Comparison of ENCODE assay signal across 38 mouse cellular contexts in the genomic region with DNA sequence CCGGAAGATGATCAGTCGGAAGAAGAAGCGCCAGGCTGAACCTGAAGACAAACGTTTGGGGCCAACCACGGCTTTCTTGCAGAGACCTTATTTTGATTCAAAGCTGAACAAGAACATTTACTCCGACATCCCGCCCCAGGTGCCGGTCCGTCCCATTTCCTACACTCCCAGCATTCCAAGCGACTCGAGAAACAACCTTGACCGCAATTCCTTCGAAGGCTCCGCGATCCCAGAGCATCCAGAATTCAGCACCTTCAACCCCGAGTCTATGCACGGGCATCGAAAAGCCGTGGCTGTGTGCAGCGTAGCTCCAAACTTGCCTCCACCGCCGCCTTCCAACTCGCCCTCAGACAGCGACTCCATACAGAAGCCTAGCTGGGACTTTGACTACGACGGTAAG. TPM values are rescaled to one million over a fixed set of nuclear protein-coding genes. Genes with fewer than 3 reads are reported as not detected.
"Had no signal": no experiment of that assay in that cellular context is flagged by ENCODE, and none has a peak within 500 bp of the region (broad histone marks: within the 10 kb centered on the region; RNA-seq: fewer than 3 reads in every experiment).

No protein-coding gene starts in this region.

- H3K4me2 ChIP-seq: heart, embryonic 11.5 days; hindbrain, embryonic 12.5 days; hindbrain, embryonic 15.5 days; kidney, embryonic 15.5 days; limb, embryonic 12.5 days; liver, embryonic 11.5 days; liver, embryonic 13.5 days; liver, embryonic 15.5 days had no signal

- H3K9me3 ChIP-seq: hindbrain, embryonic 10.5 days; hindbrain, embryonic 12.5 days; hindbrain, embryonic 15.5 days; limb, embryonic 10.5 days; limb, embryonic 12.5 days had no signal

- H3K9ac ChIP-seq: hindbrain, embryonic 12.5 days; hindbrain, embryonic 15.5 days; kidney, embryonic 15.5 days; limb, embryonic 12.5 days; liver, embryonic 13.5 days; liver, embryonic 15.5 days; liver, postnatal 0 days had no signal

- ATAC-seq: hindbrain, postnatal 0 days; intestine, embryonic 16.5 days; liver, postnatal 0 days had no signal

- DNase-seq: gastrocnemius, adult 2 months; gastrocnemius, postnatal 10 days; gastrocnemius, postnatal 25 days; heart, adult 2 months; heart, postnatal 10 days; heart, postnatal 4 days; kidney, adult 11 months; kidney, adult 2 months; kidney, adult 9 months; kidney, postnatal 14 days; kidney, postnatal 36 days; layer of hippocampus, adult 9-11 months; liver; liver, embryonic 13.5 days; liver, postnatal 0 days had no signal

- H3K4me3 ChIP-seq: gastrocnemius, adult 2 months; heart, adult 2 months; hindbrain, embryonic 10.5 days; hindbrain, embryonic 12.5 days; hindbrain, embryonic 15.5 days; kidney, embryonic 15.5 days; limb, embryonic 10.5 days; limb, embryonic 12.5 days; liver, embryonic 13.5 days; liver, embryonic 15.5 days had no signal

- H3K27me3 ChIP-seq: hindbrain, embryonic 12.5 days; hindbrain, embryonic 15.5 days; kidney, embryonic 15.5 days; limb, embryonic 12.5 days; liver, embryonic 13.5 days; liver, embryonic 15.5 days had no signal

- H3K27ac ChIP-seq: gastrocnemius, adult 2 months; heart, adult 2 months; hindbrain, embryonic 10.5 days; hindbrain, embryonic 12.5 days; hindbrain, embryonic 15.5 days; hindbrain, postnatal 0 days; kidney, embryonic 15.5 days; kidney, postnatal 0 days; limb, embryonic 10.5 days; limb, embryonic 12.5 days; liver, embryonic 13.5 days; liver, embryonic 15.5 days had no signal

- H3K4me1 ChIP-seq: hindbrain, embryonic 10.5 days; hindbrain, embryonic 12.5 days; hindbrain, embryonic 15.5 days; kidney, embryonic 15.5 days; limb, embryonic 10.5 days; limb, embryonic 12.5 days; liver, embryonic 13.5 days; liver, embryonic 15.5 days had no signal

RNA-seq across cellular contexts. Expression of gene Mtnr1a, which starts 24.8 kb away (rescaled TPM):
- total RNA-seq: gastrocnemius, adult 2 months; gastrocnemius, postnatal 10 days; gastrocnemius, postnatal 25 days; gastrocnemius, postnatal 4 days; granulocyte monocyte progenitor cell, adult 5-6 weeks; heart, adult 2 months; heart, postnatal 10 days; heart, postnatal 25 days; heart, postnatal 4 days; layer of hippocampus, adult 18-20 months; layer of hippocampus, adult 8-10 months; layer of hippocampus, postnatal 25 days; left cerebral cortex, adult 8-10 months; left cerebral cortex, postnatal 10 days; left cerebral cortex, postnatal 36 days had no signal
- polyA plus RNA-seq: heart, adult 2 months; heart, embryonic 11.5 days; heart, embryonic 14.5 days; heart, embryonic 16.5 days; kidney, adult 2 months; kidney, postnatal 0 days; limb, embryonic 12.5 days; liver, embryonic 11.5 days; liver, embryonic 13.5 days; liver, embryonic 15.5 days had no signal
